Mouse (Mus musculus) kidney, adult 2 months (tissue): ENCODE measurements at regions not wholly inside any gene's neighbourhood (a gene's known extent, or its start where the extent isn't known, plus 50 kb on each side); places are given as distances from the start of the nearest gene placed in this dataset.

Experiments used
- CTCF ChIP-seq: fragments of 200-500 bp; conservative IDR thresholded peaks from 2 replicates; pipeline ENCODE4 v1.5.1; 2011; ENCODE audit warnings: low read depth, mild to moderate bottlenecking, control low read depth, low read length, moderate library complexity, mixed read lengths; ENCODE audit not compliant: insufficient read depth, insufficient read length
- POLR2A ChIP-seq: fragments of 200-500 bp; IDR thresholded peaks from one replicate; pipeline ENCODE4 v1.6.1; 2011; ENCODE audit warnings: low read depth, low read length, control low read depth

GRCm38 (mm10) chr12:79975466-79976239, 137.2 kb downstream of the Zfp36l1 start:
- no peak for TF ChIP-seq CTCF
- no peak for TF ChIP-seq POLR2A
